Mouse (Mus musculus) hindbrain, embryonic 10.5 days (tissue): Measurements from ENCODE around the gene 4930438A08Rik. TPM values are rescaled to one million over a fixed set of nuclear protein-coding genes. Genes with fewer than 3 reads are reported as not detected.
"Not testable (repeated sequence)": the region's sequence is repeated elsewhere in the genome, so short reads cannot be mapped to it uniquely, and the experiment has no call there.

Experiments used
- DNase-seq: peaks from one replicate; pipeline ENCODE4 v3.0.0-alpha.2; 2017; ENCODE audit warnings: low spot score
- H3K27ac ChIP-seq: fragments of 300-500 bp; sonication (generic); 2 replicates; pipeline ENCODE4 v1.5.1; 2016; ENCODE audit warnings: mild to moderate bottlenecking, moderate library complexity
- H3K27me3 ChIP-seq: fragments of 300-500 bp; sonication (generic); 2 replicates; pipeline ENCODE4 v1.6.1; 2016; ENCODE audit warnings: mild to moderate bottlenecking; ENCODE audit not compliant: poor library complexity, insufficient read depth, severe bottlenecking
- H3K36me3 ChIP-seq: fragments of 300-500 bp; sonication (generic); 2 replicates; pipeline ENCODE4 v1.6.1; 2016; ENCODE audit warnings: mild to moderate bottlenecking, moderate library complexity
- H3K4me1 ChIP-seq: fragments of 300-500 bp; sonication (generic); replicated peaks from 2 replicates; pipeline ENCODE4 v1.6.1; 2016; ENCODE audit warnings: mild to moderate bottlenecking
- H3K4me3 ChIP-seq: fragments of 300-500 bp; sonication (generic); 2 replicates; pipeline ENCODE4 v1.5.1; 2016; ENCODE audit warnings: mild to moderate bottlenecking, moderate library complexity
- H3K9me3 ChIP-seq: fragments of 300-500 bp; sonication (generic); 2 replicates; pipeline ENCODE4 v1.6.1; 2016; ENCODE audit warnings: mild to moderate bottlenecking, moderate library complexity
- WGBS: fragments of 180-500 bp; shearing (Covaris S2); methylation state at CpG from one replicate; pipeline ENCODE4 v1.1.7; 2016; 5-methylcytosine and 5-hydroxymethylcytosine counted together
- polyA plus RNA-seq: library from polyadenylated mRNA; unstranded; fragments of >200 nt; fragmentation: Nextera tagmentation; extraction: Ambion mirVana; gene quantifications from 2 replicates; pipeline ENCODE4 v1.2.1, GENCODE M21; 2016

Gene 4930438A08Rik
- 0.12 and 0.14 TPM in 2 replicates for polyA plus RNA-seq

DNA sequence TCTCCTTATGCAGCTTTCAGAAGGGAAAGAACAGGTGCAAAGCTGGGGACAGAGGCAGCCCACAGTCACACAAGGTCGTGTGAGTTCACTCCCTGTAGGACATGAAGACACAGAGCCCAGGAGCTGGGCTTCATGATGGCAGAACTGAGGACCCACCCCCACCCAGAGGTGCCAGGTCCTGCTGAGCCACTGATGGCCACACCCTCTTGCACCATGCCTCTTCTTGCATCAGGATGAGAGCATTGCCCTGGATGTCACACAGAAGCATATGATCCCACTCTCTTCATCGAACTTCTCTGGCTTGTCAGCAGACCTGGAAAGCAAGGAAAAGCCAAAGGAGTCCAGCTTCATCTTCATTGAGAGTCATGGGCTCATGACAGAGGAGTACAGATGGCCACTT lies at the start of gene 4930438A08Rik:
Gene 4930438A08Rik (plus strand): TSS at position 228 of the 400 bp plus-strand sequence.
- no peak within 1 kb of the TSS for H3K4me3 ChIP-seq
- H3K36me3 ChIP-seq: no peaks in the 10 kb centered on the region
- no peaks in the 10 kb centered on the region for H3K27me3 ChIP-seq
- no peak for DNase-seq
- no peaks in the 10 kb centered on the region for H3K9me3 ChIP-seq
- 76% methylated on average over 2 of the region's 2 CpGs for WGBS
- H3K4me1 ChIP-seq: peaks cover 5% of the 10 kb centered on the region; the same call in 1 of the 2 replicates
- no peak within 1 kb of the TSS for H3K27ac ChIP-seq

DNA sequence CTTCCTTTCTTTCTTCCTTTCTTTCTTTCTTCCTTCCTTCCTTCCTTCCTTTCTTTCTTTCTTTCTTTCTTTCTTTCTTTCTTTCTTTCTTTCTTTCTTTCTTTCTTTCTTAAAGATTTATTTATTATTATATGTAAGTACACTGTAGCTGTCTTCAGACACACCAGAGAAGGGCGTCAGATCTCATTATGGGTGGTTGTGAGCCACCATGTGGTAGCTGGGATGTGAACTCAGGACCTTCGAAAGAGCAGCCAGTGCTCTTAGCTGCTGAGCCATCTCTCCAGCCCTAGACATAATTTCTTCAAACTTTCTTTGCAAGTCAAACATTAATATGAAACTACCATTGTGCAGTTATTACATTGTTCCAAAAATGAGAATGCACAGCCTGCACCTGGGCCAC lies 49.7 kb upstream of the 4930438A08Rik start:
- H3K27me3 ChIP-seq, DNase-seq, H3K9me3 ChIP-seq, H3K4me3 ChIP-seq, H3K36me3 ChIP-seq, H3K27ac ChIP-seq: not testable (repeated sequence)
- WGBS: 76% methylated on average over 2 of the region's 2 CpGs
- 0 out of 2 replicates have a peak, but pooled peaks cover 12% of the 10 kb centered on the region for H3K4me1 ChIP-seq

DNA sequence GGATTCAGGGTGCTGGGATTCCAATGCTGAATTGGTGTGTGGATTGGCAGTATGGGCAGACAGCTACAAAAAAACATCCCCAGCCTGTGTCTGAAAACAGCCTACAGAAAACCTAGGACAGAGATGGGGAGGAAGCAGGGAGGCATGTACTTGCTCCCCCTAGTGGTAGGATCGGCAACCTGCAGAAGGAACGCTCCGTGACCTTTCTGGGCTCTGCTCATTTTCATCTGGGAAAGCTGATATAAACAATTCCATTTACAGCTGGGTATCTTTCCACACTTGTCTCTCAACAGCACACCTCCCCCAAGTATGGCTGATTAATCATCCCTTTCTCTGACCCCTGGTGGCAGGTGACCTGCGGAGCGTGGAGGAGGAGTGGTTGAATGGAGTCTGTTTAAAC lies 48.9 kb upstream of the 4930438A08Rik start:
- peak; percentile 75 for DNase-seq
- WGBS: 10% methylated on average over 5 of the region's 5 CpGs
- H3K36me3 ChIP-seq: no peaks in the 10 kb centered on the region

DNA sequence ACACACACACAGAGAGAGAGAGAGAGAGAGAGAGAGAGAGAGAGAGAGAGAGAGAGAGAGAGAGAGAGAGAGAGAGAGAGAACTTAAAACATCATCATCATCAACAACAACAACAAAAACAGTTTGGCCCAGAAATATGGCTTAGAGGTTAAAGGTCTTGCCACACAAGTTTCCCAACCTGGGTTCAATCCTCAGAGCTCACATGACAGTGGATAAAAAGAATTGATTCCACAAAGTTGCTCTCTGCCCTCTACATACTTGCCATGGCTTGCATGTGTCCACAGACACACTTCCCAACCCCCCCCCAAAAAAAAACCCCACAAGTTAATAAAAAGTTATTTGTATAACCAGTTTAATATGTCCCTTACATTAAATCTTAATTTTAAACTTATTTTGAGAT lies 48.2 kb upstream of the 4930438A08Rik start:
- H3K27me3 ChIP-seq: no peaks in the 10 kb centered on the region
- 0 out of 2 replicates have a peak, but pooled peaks cover 15% of the 10 kb centered on the region for H3K4me1 ChIP-seq
- no peaks in the 10 kb centered on the region for H3K9me3 ChIP-seq
- H3K27ac ChIP-seq: no peak overlapping the region
- H3K36me3 ChIP-seq: no peaks in the 10 kb centered on the region
- no peak for DNase-seq
- no peak overlapping the region for H3K4me3 ChIP-seq

More for the DNA sequence above, 48.9 kb upstream of the 4930438A08Rik start:
- Histone ChIP-seq H3K4me3 (no peak overlapping the region), H3K27me3 (no peaks in the 10 kb centered on the region), H3K27ac (no peak overlapping the region), H3K4me1 (0 out of 2 replicates have a peak, but pooled peaks cover 15% of the 10 kb centered on the region), H3K9me3 (no peaks in the 10 kb centered on the region)

DNA sequence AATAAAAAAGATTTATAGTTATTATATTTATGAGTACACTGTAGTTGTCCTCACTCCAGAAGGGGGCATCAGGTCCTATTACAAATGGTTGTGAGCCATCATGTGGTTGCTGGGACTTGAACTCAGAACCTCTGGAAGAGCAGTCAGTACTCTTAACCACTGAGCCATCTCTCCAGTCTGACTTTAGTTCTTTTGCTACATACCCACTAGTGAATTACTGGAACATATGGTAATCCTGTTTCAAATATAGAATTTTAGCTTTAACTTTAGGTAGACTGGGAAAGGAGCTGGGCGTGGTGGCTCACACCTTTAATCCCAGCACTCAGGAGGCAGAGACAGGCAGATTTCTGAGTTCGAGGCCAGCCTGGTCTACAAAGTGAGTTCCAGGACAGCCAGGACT lies 46.6 kb upstream of the 4930438A08Rik start:
- H3K36me3 ChIP-seq, H3K4me3 ChIP-seq, DNase-seq, H3K9me3 ChIP-seq, H3K27ac ChIP-seq, H3K27me3 ChIP-seq: not testable (repeated sequence)
- WGBS: 94% methylated on average over 2 of the region's 2 CpGs
- 0 out of 2 replicates have a peak, but pooled peaks cover 15% of the 10 kb centered on the region for H3K4me1 ChIP-seq

DNA sequence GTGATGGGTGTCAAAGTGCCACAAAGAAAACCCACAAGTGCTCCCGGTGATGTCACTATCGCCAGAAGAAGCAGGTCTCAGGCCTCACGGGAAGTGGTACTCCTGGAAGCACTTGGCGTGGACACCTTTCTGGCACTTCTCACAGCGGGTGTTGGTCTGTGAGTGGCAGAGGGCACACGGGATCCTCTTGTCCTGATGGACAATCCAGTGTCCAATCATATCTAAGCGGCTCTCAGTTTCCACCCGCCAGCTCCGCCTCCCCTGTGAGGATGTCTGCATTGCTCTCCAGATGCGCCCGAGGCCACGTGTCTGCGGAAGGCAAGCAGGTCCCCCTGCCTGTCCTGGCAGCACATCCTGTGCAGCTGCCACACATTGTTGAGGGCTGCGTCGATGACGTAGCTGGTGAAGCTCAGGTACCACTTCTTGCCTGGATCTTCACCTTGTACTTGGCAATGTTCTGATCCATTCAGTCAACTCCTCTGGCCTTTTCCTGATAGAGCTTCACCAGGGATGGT lies 44.1 kb upstream of the 4930438A08Rik start:
- no peak overlapping the region for H3K4me3 ChIP-seq
- no peaks in the 10 kb centered on the region for H3K9me3 ChIP-seq
- H3K36me3 ChIP-seq: no peaks in the 10 kb centered on the region
- H3K27ac ChIP-seq: no peak overlapping the region
- 64% methylated on average over 16 of the region's 16 CpGs for WGBS
- H3K27me3 ChIP-seq: no peaks in the 10 kb centered on the region; the same call in 1 of the 2 replicates
- no peak for DNase-seq
- 0 out of 2 replicates have a peak, but pooled peaks cover 5% of the 10 kb centered on the region for H3K4me1 ChIP-seq

DNA sequence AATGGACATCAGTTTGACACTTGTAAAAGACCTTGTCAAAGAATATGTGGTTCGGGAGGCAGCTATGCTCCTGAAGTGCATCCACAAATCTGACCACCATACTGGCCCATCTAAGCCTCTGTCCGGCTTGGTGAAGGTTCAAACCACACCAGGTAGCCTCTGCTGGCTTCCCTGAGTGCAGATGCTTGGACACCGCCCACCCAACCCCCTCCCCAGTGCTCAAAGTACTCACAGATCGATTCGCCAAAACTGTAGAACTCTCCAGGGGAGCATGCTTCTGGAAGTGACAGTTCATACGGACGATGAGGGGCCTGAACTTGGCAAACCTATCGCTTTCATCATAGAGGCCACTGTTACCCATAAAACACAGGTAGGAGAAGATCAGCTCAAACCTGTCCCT lies 43.4 kb upstream of the 4930438A08Rik start:
- 90% methylated on average over 8 of the region's 8 CpGs for WGBS
- Histone ChIP-seq H3K9me3 (no peaks in the 10 kb centered on the region), H3K36me3 (no peaks in the 10 kb centered on the region), H3K27me3 (no peaks in the 10 kb centered on the region; the same call in 1 of the 2 replicates), H3K4me3 (no peak overlapping the region), H3K27ac (no peak overlapping the region), H3K4me1 (0 out of 2 replicates have a peak, but pooled peaks cover 3% of the 10 kb centered on the region)
- no peak for DNase-seq

DNA sequence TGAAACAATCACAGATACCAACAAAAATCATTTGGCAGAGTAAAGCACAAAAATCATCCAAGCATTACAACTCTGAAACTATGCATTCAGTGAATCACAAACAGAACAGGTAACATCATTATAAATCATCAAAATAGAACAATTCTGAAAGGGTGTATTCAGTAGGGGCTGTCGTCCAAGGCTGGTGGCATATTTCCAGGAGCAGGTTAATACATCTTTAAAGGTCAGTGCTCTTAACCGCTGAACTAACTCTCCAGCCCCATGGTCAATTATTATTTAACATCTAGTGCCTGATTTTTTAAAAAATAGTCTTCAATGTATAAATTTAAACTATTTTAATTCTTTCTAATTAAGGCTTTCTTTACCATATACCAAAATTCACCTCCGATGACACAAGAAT lies 40.0 kb upstream of the 4930438A08Rik start:
- H3K4me3 ChIP-seq, H3K27ac ChIP-seq, H3K9me3 ChIP-seq, H3K36me3 ChIP-seq, DNase-seq, H3K27me3 ChIP-seq: not testable (repeated sequence)
- 89% methylated on average over 3 of the region's 3 CpGs for WGBS
- peaks cover 11% of the 10 kb centered on the region for H3K4me1 ChIP-seq

DNA sequence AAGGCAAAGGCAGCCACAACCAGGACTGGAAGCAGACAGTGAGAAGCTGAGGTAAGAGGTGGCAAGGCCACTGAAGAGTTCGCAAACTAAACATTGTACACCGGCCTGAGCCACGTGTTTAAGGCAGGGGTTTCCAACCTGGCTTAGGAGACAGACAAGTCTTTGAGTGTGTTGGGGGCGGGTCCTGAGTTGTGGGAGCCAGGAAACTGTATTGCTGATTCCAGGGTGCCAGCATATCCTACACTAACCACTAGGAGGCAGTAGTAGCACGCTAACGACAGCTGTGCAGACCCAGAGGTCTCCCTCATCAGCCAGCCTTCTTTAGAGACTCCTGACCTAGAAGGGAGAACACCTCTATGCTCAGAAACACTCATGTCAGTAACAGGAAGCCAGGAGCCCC lies 39.4 kb upstream of the 4930438A08Rik start:
- no peak overlapping the region for H3K27ac ChIP-seq

DNA sequence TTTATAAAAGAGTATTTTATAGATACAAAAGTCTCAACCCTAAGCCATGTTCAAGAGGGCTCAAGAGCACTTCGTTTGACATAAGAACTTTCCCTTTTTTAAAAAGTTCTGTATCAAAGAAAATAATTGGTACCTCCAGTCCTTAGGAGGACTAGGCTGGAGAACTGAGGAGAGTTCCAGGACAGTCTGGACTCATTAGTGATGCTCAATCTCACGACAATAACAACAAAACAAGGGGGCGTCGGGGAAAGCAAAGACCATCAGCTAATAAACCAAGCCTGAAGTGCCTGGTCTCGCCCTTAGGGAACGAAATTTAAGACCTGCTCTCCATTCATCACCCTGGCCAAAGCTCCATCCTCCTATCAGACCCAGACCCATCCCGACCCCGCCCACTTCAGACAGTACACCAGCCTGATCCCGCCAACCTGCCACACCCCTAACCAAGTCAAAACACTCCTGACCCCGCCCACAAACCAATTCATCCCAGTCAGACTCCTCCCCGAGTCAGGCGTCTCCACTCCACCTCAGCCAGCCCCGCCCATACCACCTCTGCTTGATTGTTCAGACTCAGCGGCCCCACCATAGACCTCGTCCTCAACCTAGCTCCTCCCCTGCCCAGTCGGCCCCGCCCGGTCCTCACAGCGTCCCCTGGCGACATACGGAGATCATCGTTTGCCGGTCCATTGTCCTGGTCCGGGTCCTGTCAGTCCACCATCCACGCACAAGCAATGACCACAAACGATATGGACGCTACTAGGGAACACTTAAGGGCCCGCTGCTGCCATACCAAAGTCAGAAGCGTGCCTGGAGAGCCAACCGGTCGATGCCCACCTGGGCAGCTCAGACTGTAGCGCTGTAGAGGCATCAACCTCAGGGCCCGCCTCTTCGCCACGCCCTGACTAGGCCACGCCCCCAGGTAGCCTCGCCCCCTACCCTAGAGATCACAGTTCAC lies 35.5 kb upstream of the 4930438A08Rik start:
- peak overlapping the region; percentile 60 for H3K27ac ChIP-seq
- no peaks in the 10 kb centered on the region for H3K9me3 ChIP-seq
- no peaks in the 10 kb centered on the region for H3K27me3 ChIP-seq
- DNase-seq: peak; percentile 83
- WGBS: 2% methylated on average over 37 of the region's 37 CpGs
- no peaks in the 10 kb centered on the region for H3K36me3 ChIP-seq
- H3K4me1 ChIP-seq: peaks cover 9% of the 10 kb centered on the region
- peak overlapping the region; percentile 52 for H3K4me3 ChIP-seq

More for the DNA sequence above, 39.4 kb upstream of the 4930438A08Rik start:
- peaks cover 12% of the 10 kb centered on the region for H3K4me1 ChIP-seq
- 12% methylated on average over 6 of the region's 6 CpGs for WGBS
- H3K4me3 ChIP-seq: no peak overlapping the region
- no peaks in the 10 kb centered on the region; the same call in 1 of the 2 replicates for H3K27me3 ChIP-seq
- peak; percentile 49 for DNase-seq
- no peaks in the 10 kb centered on the region for H3K9me3 ChIP-seq
- H3K36me3 ChIP-seq: no peaks in the 10 kb centered on the region

DNA sequence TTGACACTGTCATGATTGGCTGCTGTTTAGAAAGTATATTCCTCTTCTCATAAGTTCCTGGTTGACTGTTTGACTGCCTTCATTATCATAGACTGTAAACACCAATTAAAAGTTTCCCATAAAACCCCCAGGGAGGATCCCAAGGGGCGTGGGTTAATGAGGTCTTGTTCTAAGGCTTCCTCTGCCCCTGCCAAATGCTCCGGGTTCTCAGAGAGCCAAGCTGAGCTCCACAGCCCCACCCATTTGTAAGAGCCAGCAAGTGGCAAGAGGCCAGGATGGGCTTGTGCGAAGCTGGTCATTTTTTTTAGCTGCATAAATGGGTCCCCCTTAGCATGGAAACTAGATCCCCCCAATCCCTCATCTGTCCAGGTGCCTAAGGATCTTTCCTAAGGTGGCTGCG lies 27.3 kb upstream of the 4930438A08Rik start:
- H3K27me3 ChIP-seq: no peaks in the 10 kb centered on the region
- H3K36me3 ChIP-seq: no peaks in the 10 kb centered on the region
- H3K9me3 ChIP-seq: no peaks in the 10 kb centered on the region
- H3K27ac ChIP-seq: no peak overlapping the region
- no peaks in the 10 kb centered on the region for H3K4me1 ChIP-seq
- H3K4me3 ChIP-seq: no peak overlapping the region
- no peak for DNase-seq
- WGBS: 65% methylated on average over 4 of the region's 4 CpGs

DNA sequence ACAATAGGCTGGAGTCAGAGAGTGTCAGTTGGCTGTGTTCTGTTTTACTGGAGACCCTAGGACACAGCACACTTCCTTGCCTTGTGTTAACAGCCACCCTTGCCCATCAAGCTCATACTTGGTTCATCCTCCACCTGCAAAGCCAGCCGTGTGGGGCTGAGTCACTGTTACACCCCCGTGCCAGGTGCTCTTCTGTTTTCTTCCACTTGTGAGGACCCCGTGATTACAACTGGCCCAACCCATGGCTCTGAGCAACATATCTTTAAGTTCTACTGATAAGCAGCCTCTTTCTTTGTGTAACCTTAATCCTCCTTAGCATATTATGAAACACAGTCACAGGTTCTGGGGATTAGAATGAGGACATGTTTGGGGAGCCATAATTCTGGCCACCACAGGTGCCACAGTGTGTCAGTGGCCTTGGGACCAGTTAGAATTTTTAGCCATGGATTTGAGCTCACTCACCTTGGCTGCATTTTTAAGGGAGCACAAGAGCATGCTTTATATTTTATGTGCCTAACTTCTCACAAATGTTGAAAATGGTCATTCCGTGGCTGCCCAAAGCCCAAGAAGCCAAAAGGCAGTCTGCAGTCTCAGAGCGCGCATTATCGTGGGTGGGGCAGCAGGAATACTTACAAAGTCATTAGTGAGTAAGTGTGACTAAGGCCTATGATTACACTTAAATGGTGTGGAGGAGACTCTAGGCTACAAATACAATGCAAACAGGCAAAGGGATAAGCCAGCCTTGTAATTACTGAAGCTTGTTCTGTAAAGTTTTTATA lies 25.2 kb upstream of the 4930438A08Rik start:
- Histone ChIP-seq H3K4me1 (no peaks in the 10 kb centered on the region), H3K27ac (no peak overlapping the region), H3K36me3 (no peaks in the 10 kb centered on the region), H3K27me3 (no peaks in the 10 kb centered on the region), H3K4me3 (no peak overlapping the region), H3K9me3 (no peaks in the 10 kb centered on the region)
- 86% methylated on average over 7 of the region's 7 CpGs for WGBS
- DNase-seq: no peak
